Mouse (Mus musculus) erythroid progenitor cell, adult 5-6 weeks (primary cell): ENCODE data around the gene A830018L16Rik. TPM values are rescaled to one million over a fixed set of nuclear protein-coding genes. Genes with fewer than 3 reads are reported as not detected.
"Not testable (repeated sequence)": the region's sequence is repeated elsewhere in the genome, so short reads cannot be mapped to it uniquely, and the experiment has no call there.

Experiments
- ATAC-seq: replicated peaks from 2 replicates; pipeline ENCODE4 v1.8.0; 2016; ENCODE audit warnings: moderate number of reproducible peaks, mild to moderate bottlenecking, moderate TSS enrichment, inconsistent platforms; ENCODE audit not compliant: poor library complexity, low FRiP score, severe bottlenecking
- total RNA-seq, 2 experiments: library from RNA; stranded (forward) in 1 of 2; stranded (reverse) in 1 of 2; fragments of 150-400 nt in 1 of 2; fragments of 186-747, 209-891 nt in 1 of 2; gene quantifications; 2 replicates each; pipeline versions ENCODE4 v1.2.3 to v1.2.4; 2015 to 2017; ENCODE audit warnings: low replicate concordance in 2 of 2

The A830018L16Rik gene
- total RNA-seq, 2 experiments from 2014 or later = not detected

DNA sequence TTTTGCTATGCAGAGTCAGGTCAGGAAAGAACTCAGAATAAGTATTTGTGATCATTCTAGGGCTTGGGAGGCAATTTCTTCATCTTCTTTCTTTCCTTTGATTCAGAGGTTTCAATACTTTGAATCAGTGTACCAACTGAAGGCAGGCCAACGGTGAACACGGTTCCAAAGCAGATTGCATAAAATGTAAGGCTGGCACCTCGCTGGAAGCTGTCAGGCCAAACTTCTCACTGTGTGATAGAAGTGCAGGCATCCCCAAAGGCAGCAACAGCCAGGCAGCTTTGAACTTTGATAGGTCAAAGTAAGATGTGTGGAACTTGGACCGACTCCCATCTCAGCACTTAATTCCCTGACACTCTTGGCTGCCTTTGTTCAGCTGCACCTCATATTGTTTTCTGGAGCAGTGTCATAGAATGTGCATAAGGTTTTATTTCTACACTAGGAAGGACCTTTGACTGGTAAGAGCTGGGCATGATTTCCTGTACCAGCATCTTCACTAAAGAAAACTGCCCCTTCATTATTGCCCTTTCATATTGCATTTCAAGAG is 568.8 kb downstream of the A830018L16Rik start:
- no peak for ATAC-seq

DNA sequence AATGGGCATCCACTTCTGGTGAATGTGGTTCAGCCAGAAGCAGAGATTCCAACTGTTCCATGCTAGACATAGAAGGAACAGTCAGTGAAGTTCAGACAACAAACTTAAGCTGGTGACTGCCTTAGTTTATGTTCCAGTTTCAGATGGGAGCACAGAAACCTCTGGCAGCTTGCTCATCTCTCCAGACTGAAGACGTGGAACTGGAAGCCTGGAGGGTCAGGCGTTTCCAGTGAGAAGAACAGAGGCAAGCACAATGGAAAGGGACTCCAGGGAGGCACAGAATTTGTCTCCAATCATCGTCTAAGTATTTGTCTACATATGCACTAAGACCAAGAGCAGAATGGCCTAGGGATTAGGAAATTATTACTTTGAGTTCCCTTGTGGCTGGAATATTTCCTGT is 576.1 kb downstream of the A830018L16Rik start:
- no peak for ATAC-seq

DNA sequence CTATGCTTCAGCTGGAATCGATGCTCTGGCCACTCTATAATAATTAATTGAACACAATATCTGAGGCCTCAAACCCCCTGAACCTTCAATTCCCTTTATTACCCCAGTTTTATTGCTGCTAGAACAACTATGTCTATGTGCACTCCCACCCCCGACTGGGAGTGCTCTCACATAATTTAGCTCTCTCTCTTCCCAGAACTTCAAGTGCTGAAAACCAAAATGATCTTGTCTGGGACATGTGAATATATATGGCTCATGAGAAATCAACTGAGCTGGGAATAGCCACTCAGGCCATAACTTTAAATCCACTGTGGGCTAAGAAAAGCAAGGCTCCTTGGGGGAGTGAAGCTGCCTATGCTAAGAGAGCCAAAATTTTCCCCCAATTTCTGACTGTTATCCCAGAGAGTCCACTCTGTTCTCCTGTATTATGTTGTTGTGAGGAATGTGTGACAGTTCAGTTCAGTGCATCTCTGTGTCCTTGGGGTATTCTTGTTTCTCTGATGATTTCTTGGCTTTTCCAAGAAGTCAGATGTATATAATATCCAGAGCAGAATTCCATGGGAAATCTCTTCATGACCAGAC is 582.5 kb downstream of the A830018L16Rik start:
- ATAC-seq = no peak

DNA sequence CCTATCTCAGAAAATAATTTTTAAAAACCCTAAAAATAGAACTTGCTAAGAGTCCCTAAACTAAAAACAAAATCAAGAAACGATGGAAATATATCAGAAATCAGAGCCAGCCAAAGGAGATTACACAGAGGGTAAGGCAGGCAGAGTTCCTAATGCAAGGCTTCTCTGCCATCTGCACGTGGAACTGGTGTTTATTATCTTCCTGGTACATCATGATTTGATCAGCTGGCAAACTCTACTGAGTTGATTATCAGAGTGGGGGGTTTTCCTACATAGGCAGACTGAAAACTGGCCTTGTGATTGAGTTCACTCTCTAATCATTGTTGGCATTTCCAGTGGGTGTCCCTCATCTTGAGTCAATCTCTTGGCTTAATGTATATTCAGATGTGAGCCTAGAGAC is 583.7 kb downstream of the A830018L16Rik start:
- ATAC-seq = no peak

DNA sequence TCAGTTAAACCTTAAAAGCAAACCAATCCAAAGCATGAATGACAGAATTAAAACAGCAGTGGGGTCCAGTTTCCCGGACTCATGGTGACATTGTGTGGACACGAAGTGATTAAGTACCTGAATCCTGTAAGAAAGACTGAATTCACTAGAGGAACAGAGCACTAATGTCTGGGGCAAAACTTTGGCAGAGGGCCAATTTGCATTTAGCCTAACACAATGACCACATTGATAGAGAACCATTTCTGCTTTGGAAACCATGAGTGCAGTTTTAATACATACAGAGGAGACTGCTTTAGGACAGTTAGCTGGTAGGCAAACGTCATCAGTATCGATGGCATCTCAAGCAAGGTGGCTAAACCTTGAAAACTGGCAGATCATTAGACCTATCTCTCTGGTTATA is 586.7 kb downstream of the A830018L16Rik start:
- no peak for ATAC-seq

DNA sequence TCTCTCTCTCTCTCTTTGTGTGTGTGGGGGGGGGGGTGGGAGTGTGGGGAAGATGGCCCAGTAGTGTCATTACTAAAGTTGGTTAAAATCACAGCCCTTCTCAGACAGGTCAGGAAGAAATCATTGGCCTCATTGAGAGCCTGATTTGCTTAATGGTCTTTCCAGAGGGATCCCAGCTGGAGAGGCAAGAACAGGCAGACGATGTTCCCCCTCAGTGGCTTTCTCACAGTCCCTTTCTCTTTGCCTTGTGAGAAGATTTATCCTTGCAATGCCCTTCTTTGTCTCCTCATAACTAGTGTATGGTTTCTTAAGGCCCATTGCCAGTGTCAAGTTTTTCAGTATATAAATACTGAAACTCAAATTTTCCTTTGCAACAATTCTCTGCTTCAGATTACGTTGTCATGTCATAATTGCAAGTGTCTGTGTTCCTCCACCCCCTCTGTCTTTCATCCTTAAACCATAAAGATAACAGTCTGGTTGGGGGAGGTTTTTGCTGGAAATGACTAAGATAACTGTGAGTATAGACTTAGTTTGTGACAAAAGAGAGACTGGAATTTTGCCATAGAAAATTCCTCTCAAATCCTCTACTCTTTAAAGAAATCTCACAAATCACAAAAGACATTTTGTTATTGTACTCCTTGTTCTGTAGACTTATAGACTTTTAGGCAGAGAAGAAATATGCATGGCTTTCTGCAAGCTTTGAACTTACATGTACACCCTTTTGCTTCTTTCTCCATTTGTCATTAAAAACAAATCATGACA is 595.1 kb downstream of the A830018L16Rik start:
- no peak for ATAC-seq

DNA sequence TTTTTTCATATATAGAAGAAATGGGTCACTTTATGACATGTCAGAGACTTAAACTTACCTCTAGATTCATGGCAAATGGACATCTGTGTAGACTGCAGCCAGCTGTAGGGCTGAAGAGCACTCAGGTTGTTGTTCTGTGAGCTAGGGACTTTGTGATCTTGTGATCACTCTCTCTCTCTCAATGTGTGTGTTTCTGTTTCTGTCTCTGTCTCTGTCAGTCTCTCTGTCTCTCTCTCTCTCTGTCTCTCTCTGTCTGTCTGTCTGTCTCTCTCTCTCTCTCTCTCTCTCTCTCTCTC is 595.6 kb downstream of the A830018L16Rik start:
- no peak for ATAC-seq

DNA sequence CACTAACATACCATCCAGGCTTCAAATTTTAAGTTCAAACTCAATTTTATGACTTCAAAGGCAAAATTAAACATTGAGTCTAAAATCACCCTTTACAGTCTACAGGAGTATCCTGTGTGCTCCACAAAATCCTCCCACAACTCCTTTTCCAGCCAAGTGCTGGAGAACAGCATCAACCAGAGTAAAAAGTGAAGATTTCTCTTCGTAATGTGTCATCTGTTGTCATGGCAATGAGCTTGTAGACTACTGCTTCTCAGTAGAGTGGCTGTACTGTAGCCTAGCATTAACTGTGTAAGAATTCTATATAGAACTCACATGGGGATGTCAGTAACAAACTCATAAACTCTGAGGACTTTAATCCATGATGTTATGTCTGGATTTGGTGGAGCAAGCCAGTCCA is 596.7 kb downstream of the A830018L16Rik start:
- no peak for ATAC-seq

DNA sequence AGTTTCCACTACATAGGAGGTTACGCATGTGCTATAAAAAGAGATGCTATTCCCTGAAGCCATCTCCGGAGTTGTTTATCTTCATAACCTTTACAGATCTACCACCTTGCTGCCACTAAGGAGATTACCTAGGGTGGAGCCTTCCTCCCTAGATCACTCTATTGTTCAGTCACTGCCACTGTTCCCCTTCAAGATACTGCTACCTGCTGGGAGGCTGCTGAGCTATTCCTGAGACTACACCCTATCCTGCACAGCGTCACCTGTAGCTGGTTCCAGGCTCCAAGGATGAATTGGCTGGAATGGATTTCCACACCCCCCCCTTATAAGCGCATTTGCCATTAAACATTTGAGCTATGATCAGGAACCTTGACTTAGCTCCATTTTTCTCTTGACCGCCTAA is 606.7 kb downstream of the A830018L16Rik start:
- ATAC-seq = not testable (repeated sequence)
